Mouse (Mus musculus): ENCODE measurements around the gene Anp32e. TPM values are rescaled to one million over a fixed set of nuclear protein-coding genes. Genes with fewer than 3 reads are reported as not detected.
"Not testable (repeated sequence)": the region's sequence is repeated elsewhere in the genome, so short reads cannot be mapped to it uniquely, and the experiment has no call there.

The Anp32e gene
- polyA plus RNA-seq, 1 experiment from 2014 or later, result 173 TPM

DNA sequence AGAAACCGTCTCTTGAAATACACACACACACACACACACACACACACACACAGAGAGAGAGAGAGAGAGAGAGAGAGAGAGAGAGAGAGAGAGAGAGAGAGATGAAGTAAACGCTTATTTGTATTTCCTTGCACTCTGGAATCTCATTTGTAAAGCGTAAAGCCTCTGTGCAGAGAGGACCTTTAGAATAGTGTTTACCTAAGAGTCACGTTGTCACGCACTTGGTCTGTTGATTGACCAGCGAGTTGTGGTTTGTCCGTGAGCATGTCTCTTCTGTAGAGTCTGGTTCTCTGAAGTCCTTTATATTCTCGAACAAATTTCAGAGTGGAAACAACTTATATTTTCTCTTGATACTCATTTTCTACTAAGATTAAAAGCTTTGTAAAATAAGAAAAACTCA is 15.7 kb downstream of the Anp32e start:
- Histone ChIP-seq H3K9me3 (replicated peaks) (no peaks in the 10 kb centered on the region), H3K4me2 (replicated peaks) (no peak overlapping the region), H3K9ac (no peak overlapping the region), H3K36me3 (peaks cover 66% of the 10 kb centered on the region), H3K4me1 (no peaks in the 10 kb centered on the region; the same call in 1 of the 2 replicates), H3K27ac (replicated peaks) (no peak overlapping the region), H3K27me3 (no peaks in the 10 kb centered on the region), H3K4me3 (replicated peaks) (no peak overlapping the region)
- WGBS, result 90% methylated on average over 8 of the region's 8 CpGs
- ATAC-seq (ENCODE audit: insufficient number of reproducible peaks, low FRiP score, low TSS enrichment, low read depth), result no peak

DNA sequence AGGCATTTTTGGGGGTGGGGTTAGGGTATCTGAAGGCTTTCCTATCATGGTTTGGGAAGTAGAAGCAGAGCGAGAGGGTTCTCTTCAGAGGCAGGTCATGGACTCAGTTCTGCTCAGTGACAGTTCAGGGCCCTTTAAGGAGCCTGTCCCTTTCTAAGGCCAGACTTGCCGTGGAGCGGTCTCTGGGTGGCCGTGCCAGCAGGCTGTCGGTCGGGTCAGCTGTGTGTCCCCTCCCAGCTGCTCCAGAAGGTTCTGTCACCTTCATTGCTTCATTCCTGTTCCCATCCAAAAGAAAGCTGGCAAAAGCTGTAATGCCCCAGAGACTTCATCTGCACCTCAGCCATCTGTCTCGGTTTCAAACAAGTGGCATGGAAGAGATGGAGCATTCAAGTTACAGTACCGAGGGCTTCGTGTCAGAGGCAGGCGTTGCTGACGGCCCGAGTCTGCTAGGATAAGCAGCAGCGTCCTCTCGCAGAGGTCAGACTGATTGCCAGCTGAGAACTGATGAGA is 16.7 kb downstream of the Anp32e start:
- no peak overlapping the region for H3K27ac ChIP-seq (replicated peaks)
- whole genome bisulfite sequencing, result 88% methylated on average over 14 of the region's 14 CpGs

DNA sequence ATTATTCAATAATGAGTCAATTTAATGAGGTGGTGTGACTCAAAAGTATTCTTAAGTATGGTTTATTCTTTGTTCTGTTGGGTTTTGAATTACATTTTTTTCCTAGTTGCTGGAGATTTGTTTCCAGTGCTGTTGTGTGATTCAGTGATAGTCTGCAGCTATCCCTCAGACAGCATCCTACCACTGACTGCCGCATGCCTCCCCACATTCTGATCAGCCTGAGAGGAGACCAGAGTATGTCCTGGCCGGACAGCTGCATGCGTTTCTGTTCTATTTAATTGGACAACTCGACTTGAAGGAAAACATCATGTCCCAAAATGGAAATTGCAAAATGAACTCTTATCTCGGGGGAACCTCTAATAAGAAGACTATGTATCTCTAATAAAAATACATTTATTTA is 19.3 kb downstream of the Anp32e start:
- WGBS, result 92% methylated on average over 5 of the region's 5 CpGs
- ATAC-seq (ENCODE audit: insufficient number of reproducible peaks, low FRiP score, low TSS enrichment, low read depth), result no peak

More for the DNA sequence above, 16.7 kb downstream of the Anp32e start:
- H3K27me3 ChIP-seq, result no peaks in the 10 kb centered on the region
- ATAC-seq (ENCODE audit: insufficient number of reproducible peaks, low FRiP score, low TSS enrichment, low read depth), result no peak
- no peaks in the 10 kb centered on the region; the same call in 1 of the 2 replicates for H3K4me1 ChIP-seq
- H3K36me3 ChIP-seq, result peaks cover 55% of the 10 kb centered on the region
- H3K4me3 ChIP-seq (replicated peaks), result no peak overlapping the region
- H3K4me2 ChIP-seq (replicated peaks), result no peak overlapping the region
- no peak overlapping the region for H3K9ac ChIP-seq
- no peaks in the 10 kb centered on the region for H3K9me3 ChIP-seq (replicated peaks)

DNA sequence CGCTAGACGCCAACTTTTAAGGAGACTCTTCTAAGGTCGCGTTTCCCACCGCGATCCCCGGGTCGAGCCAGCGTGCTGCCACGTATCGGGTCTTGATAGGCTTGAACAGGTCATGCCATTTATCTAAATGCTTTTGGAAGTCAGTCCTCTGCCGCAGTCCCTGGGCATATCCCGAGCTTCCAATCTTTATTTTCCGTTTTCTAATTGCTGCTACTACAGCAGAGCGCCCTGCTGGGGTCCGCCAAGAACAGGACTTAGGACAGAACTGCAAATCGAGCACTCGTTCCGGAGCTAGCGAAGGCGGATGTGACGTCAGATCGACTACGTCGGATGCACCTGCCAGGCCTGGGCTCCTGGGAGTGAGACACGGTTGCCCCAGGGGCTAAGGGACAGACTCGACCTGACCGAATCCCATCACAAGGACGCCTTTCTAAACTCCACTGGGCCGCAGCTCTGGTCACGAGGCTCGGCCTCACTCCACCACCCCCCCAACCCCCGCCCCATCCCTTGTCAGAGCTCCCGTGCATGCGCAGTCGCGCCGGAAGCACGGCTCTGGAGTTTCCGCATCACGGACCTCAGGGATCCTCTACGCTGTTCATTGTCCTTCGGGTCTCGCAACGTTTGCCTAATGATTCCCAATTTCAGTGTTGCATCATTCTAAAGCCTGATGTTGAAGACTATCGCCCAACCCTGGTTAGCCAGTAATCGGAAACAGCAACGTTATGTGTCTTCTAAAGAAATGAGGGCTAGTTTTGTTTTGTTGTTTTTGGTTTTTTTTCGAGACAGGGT is 21.9 kb downstream of the Anp32e start:
- peak; percentile 93 for ATAC-seq (ENCODE audit: insufficient number of reproducible peaks, low FRiP score, low TSS enrichment, low read depth)
- H3K4me1 ChIP-seq, result no peaks in the 10 kb centered on the region
- H3K4me3 ChIP-seq (replicated peaks), result peak overlapping the region; percentile 69
- H3K27me3 ChIP-seq, result no peaks in the 10 kb centered on the region
- peaks cover 10% of the 10 kb centered on the region for H3K36me3 ChIP-seq
- peak overlapping the region; percentile 95 for H3K27ac ChIP-seq (replicated peaks)
- H3K4me2 ChIP-seq (replicated peaks), result peak overlapping the region; percentile 72
- H3K9me3 ChIP-seq (replicated peaks), result no peaks in the 10 kb centered on the region
- WGBS, result 2% methylated on average over 49 of the region's 49 CpGs
- H3K9ac ChIP-seq, result peak overlapping the region; percentile 45

More for the DNA sequence above, 19.3 kb downstream of the Anp32e start:
- no peaks in the 10 kb centered on the region for H3K9me3 ChIP-seq (replicated peaks)
- peaks cover 30% of the 10 kb centered on the region for H3K36me3 ChIP-seq
- H3K27me3 ChIP-seq, result no peaks in the 10 kb centered on the region
- H3K4me1 ChIP-seq, result no peaks in the 10 kb centered on the region
- no peak overlapping the region for H3K27ac ChIP-seq (replicated peaks)
- H3K9ac ChIP-seq, result no peak overlapping the region
- no peak overlapping the region for H3K4me2 ChIP-seq (replicated peaks)
- H3K4me3 ChIP-seq (replicated peaks), result no peak overlapping the region

DNA sequence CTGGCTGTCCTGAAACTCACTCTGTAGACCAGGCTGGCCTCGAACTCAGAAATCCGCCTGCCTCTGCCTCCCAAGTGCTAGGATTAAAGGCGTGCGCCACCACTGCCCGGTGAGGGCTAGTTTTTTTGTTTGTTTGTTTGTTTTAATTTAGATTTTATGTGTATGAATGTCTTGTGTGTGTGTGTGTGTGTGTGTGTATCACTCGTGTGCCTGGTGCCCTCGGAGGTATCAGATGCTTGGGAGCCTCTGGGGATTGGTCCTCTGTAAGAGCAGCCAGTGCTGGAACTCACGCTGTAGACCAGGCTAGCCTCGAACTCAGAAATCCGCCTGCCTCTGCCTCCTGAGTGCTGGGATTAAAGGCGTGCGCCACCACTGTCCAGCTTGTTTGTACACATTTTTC is 22.5 kb downstream of the Anp32e start:
- H3K9me3 ChIP-seq (replicated peaks); H3K36me3 ChIP-seq; H3K4me1 ChIP-seq; H3K27me3 ChIP-seq; ATAC-seq (ENCODE audit: insufficient number of reproducible peaks, low FRiP score, low TSS enrichment, low read depth): not testable (repeated sequence)
- WGBS, result 66% methylated on average over 12 of the region's 12 CpGs
- Histone ChIP-seq H3K4me3 (replicated peaks) (peak overlapping the region; percentile 69), H3K9ac (peak overlapping the region; percentile 45), H3K27ac (replicated peaks) (peak overlapping the region; percentile 95), H3K4me2 (replicated peaks) (peak overlapping the region; percentile 72)

DNA sequence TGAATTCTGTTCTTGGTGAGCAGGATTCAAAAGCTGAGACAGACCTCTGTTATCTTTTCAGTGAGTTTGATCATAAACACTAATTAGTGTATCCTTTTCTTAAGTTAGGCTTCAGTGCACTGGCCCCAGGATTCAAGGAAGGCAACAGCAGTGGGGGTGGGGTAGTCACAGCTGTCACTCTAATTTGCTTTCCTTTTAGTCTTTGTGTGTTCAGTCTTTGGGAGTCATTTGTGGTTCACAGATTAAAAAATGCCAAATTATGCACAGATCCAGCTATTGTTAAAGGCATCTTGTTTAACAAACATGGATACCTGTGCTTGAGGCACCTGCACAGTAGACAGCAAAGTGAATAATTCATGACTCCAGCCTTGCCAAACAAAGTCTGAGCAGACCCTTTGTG is 24.0 kb downstream of the Anp32e start:
- Histone ChIP-seq H3K4me2 (replicated peaks) (no peak overlapping the region), H3K9ac (no peak overlapping the region), H3K4me3 (replicated peaks) (no peak overlapping the region), H3K27ac (replicated peaks) (no peak overlapping the region), H3K36me3 (peaks cover 3% of the 10 kb centered on the region; the same call in 1 of the 2 replicates), H3K27me3 (no peaks in the 10 kb centered on the region), H3K9me3 (replicated peaks) (no peaks in the 10 kb centered on the region), H3K4me1 (0 out of 2 replicates have a peak, but pooled peaks cover 3% of the 10 kb centered on the region)
- ATAC-seq (ENCODE audit: insufficient number of reproducible peaks, low FRiP score, low TSS enrichment, low read depth), result no peak

DNA sequence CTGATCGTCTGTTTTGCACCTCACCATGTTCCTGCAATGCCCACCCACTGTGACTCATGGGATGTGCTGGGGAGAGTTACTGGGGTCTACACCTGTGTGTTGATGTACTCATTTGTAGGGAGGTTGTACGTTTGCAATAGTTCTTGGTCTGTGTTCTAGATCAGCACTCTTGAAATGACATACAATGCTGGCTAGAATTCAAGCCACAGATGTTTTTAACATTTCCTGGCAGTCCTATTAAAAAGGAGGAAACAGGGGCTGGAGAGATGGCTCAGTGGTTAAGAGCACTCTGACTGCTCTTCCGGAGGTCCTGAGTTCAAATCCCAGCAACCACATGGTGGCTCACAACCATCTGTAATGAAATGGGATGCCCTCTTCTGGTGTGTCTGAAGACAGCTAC is 24.5 kb downstream of the Anp32e start:
- Histone ChIP-seq H3K9ac (no peak overlapping the region), H3K27me3 (no peaks in the 10 kb centered on the region), H3K36me3 (peaks cover 3% of the 10 kb centered on the region; the same call in 1 of the 2 replicates), H3K4me2 (replicated peaks) (no peak overlapping the region), H3K4me1 (0 out of 2 replicates have a peak, but pooled peaks cover 3% of the 10 kb centered on the region), H3K9me3 (replicated peaks) (no peaks in the 10 kb centered on the region), H3K4me3 (replicated peaks) (no peak overlapping the region), H3K27ac (replicated peaks) (no peak overlapping the region)
- WGBS, result 72% methylated on average over 3 of the region's 3 CpGs
- ATAC-seq (ENCODE audit: insufficient number of reproducible peaks, low FRiP score, low TSS enrichment, low read depth), result no peak

DNA sequence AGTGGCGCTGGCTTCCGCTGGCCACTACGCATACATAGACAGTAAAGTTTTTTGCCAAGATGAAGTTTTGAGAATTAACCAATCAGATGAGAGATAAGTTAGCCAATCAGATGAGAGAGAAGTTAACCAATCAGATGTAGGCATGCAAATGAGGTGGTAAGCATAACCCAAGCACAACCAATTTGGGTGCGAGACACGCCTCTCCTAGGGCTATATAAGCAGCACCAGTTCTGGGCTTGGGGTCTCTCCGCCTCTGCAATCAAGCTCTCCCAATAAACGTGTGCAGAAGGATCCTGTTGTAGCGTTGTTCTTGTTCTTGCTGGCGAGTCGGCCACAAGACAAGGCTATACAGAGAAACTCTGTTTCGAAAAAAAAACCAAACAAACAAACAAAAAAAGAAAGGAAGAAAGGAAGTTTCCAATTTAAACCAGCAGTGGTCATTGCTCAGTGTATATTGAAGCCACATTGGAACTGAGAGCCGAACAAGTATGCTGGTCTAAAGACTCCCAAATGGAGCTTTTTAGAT is 25.7 kb downstream of the Anp32e start:
- H3K4me1 ChIP-seq; H3K9ac ChIP-seq; H3K4me2 ChIP-seq (replicated peaks); H3K9me3 ChIP-seq (replicated peaks); H3K36me3 ChIP-seq; H3K27me3 ChIP-seq; H3K4me3 ChIP-seq (replicated peaks); ATAC-seq (ENCODE audit: insufficient number of reproducible peaks, low FRiP score, low TSS enrichment, low read depth); H3K27ac ChIP-seq (replicated peaks): not testable (repeated sequence)
- 87% methylated on average over 12 of the region's 12 CpGs for WGBS

DNA sequence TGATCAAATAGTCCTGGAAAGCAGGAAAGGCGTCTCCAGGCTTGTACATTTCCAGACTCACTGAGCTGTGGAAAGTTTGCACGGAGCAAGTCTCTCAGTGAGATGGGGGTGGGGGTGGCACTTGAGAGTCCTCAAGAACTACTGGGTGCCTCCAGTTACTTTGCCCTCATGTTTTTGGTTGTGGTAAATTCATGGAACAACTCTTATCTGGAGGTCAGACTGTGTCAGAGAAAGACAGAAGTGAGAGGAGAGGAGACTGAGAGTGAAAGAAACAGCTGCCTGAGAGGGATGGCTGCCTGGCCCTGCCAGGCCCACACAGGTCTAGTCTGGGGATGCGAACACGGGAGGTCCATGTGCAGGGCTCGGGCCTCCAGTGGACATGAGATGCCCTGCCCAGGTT is 26.3 kb downstream of the Anp32e start:
- Histone ChIP-seq H3K27ac (replicated peaks) (no peak overlapping the region), H3K36me3 (no peaks in the 10 kb centered on the region), H3K4me2 (replicated peaks) (no peak overlapping the region), H3K9me3 (replicated peaks) (no peaks in the 10 kb centered on the region), H3K4me1 (0 out of 2 replicates have a peak, but pooled peaks cover 3% of the 10 kb centered on the region), H3K9ac (no peak overlapping the region), H3K4me3 (replicated peaks) (no peak overlapping the region), H3K27me3 (no peaks in the 10 kb centered on the region)
- no peak for ATAC-seq (ENCODE audit: insufficient number of reproducible peaks, low FRiP score, low TSS enrichment, low read depth)
- 90% methylated on average over 5 of the region's 5 CpGs for WGBS

DNA sequence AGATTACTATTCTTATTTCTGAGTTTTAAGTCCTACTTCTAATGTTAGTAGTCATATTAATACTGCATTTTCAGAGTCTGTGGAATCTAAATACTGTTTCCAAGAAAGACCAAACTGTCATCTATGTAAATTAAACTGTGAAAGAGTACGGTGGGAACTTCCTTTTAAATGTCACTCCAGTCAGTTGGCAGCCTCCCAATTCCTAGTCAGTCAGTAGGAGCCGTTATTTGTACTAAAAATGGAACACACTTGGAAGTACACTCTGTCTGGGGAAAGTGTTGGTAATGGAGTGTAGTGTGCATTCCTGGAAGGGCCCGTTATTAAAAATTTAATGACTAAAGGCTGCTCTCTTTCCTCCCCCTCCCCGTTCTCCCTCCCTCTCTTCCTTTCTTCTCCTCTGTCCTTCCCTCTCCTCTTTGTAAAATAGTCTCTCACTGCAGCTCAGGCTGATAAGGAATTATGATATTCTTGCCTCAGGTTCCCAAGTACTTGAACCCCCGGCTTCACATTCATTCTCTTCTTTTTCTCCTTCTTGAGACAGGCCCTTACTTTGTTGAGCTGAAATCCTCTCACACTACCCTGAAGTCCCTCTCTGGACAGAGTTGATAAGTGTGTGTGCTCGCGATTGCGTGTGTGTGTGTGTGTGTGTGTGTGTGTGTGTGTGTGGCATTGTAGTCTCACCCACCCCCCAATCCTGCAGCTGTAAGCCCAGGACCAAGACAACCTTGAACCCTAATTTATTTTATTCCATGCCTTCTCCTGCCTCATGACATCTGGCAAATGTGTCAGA is 28.5 kb downstream of the Anp32e start:
- Histone ChIP-seq H3K9me3 (replicated peaks) (no peaks in the 10 kb centered on the region), H3K36me3 (no peaks in the 10 kb centered on the region), H3K9ac (no peak overlapping the region), H3K4me1 (0 out of 2 replicates have a peak, but pooled peaks cover 3% of the 10 kb centered on the region), H3K4me2 (replicated peaks) (no peak overlapping the region), H3K27ac (replicated peaks) (no peak overlapping the region), H3K27me3 (no peaks in the 10 kb centered on the region), H3K4me3 (replicated peaks) (no peak overlapping the region)
- ATAC-seq (ENCODE audit: insufficient number of reproducible peaks, low FRiP score, low TSS enrichment, low read depth), result no peak
- 57% methylated on average over 8 of the region's 8 CpGs for WGBS

DNA sequence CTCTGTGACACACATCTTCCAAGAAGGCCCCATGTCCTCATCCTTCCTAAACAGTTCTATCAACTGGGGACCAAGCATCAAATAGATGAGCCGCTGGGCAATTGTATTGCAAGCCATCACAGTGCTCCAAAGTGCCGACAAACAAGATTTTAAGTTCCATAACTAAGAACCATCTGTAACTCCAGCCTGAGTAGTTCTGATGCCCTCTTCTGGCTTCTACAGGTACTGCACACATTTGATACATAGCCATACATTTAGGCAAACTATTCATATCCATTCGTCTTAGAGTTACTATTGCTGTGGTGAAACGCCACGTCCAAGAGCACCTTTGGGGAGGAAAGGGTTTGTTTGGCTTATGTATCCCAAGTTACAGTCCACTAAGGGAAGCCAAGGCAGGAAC is 30.0 kb downstream of the Anp32e start:
- Histone ChIP-seq H3K36me3 (no peaks in the 10 kb centered on the region), H3K9me3 (replicated peaks) (no peaks in the 10 kb centered on the region), H3K4me3 (replicated peaks) (no peak overlapping the region), H3K27me3 (no peaks in the 10 kb centered on the region), H3K4me1 (0 out of 2 replicates have a peak, but pooled peaks cover 3% of the 10 kb centered on the region), H3K4me2 (replicated peaks) (no peak overlapping the region), H3K9ac (no peak overlapping the region), H3K27ac (replicated peaks) (no peak overlapping the region)
- WGBS, result 75% methylated on average over 5 of the region's 5 CpGs
- ATAC-seq (ENCODE audit: insufficient number of reproducible peaks, low FRiP score, low TSS enrichment, low read depth), result no peak

Measured in embryonic facial prominence, embryonic 15.5 days (tissue).